Mouse (Mus musculus) erythroblast, embryonic 14.5 days (primary cell): ENCODE data around the gene Dlx6.

ENCODE experiments used
- GATA1 ChIP-seq: IDR thresholded peaks from 2 replicates; pipeline ENCODE4 v1.6.1; 2012; ENCODE audit warnings: low read length, inconsistent platforms, mixed read lengths
- TAL1 ChIP-seq: IDR thresholded peaks from 3 replicates; pipeline ENCODE4 v1.6.1; 2012; ENCODE audit warnings: low read length, inconsistent platforms, mixed read lengths

DNA sequence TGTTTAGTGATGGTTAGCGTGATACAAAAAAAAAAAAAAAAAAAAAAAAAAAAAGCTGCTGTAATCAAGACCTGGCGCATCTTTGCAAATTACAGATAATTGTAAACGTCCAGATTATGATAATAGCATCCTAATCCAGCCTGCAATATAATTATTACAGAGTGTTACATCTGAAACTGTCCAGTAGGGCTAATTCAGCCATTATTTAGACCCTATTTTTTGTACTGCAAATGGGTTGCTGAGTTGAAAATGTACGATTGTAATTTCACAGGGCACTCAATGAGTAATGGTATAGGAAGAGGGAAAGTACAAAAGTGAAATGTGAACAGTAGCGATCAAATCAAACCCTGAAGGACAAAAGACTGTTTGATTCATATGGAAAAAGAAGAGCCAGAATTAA is 8.6 kb downstream of the Dlx6 start:
- TF ChIP-seq GATA1 (no peak), TAL1 (no peak)
